Mouse (Mus musculus): ENCODE data around the gene Nmt1. TPM values are rescaled to one million over a fixed set of nuclear protein-coding genes. Genes with fewer than 3 reads are reported as not detected.

Gene Nmt1
- polyA plus RNA-seq, 1 experiment from 2014 or later = 64.7 TPM

- WGBS = 32% methylated on average over 27 of the region's 27 CpGs
- ATAC-seq (ENCODE audit: low read depth) = no peak
These were observed 11.8 kb upstream of the Nmt1 start for GRCm38 (mm10) chr11:103015881-103016825.

GRCm38 (mm10) chr11:103016930-103017329 lies 11.1 kb upstream of the Nmt1 start:
- no peaks in the 10 kb centered on the region for H3K9me3 ChIP-seq (ENCODE audit: control insufficient read depth, low read length)
- 0 out of 2 replicates have a peak, but pooled peaks cover 2% of the 10 kb centered on the region for H3K36me3 ChIP-seq (ENCODE audit: control insufficient read depth, insufficient read depth, low read length)
- peak overlapping the region; percentile 68 for H3K4me3 ChIP-seq (ENCODE audit: low read length)
- peaks cover 16% of the 10 kb centered on the region for H3K4me1 ChIP-seq (replicated peaks; ENCODE audit: control insufficient read depth, insufficient read depth, low read length)
- peak overlapping the region; percentile 74 for H3K4me2 ChIP-seq (ENCODE audit: low read depth, low read length)
- WGBS = under 1% methylated on average over 28 of the region's 41 CpGs
- H3K27ac ChIP-seq (ENCODE audit: low read length) = peak overlapping the region; percentile 77
- no peaks in the 10 kb centered on the region for H3K27me3 ChIP-seq (ENCODE audit: control insufficient read depth, insufficient read depth, low read depth, low read length)
- peak overlapping the region; percentile 81 for H3K9ac ChIP-seq (ENCODE audit: low read length)
- ATAC-seq (ENCODE audit: low read depth) = peak; percentile 98

More at GRCm38 (mm10) chr11:103015881-103016825, 11.8 kb upstream of the Nmt1 start:
- Histone ChIP-seq H3K9me3 (ENCODE audit: control insufficient read depth, low read length) (no peaks in the 10 kb centered on the region), H3K4me1 (replicated peaks; ENCODE audit: control insufficient read depth, insufficient read depth, low read length) (peaks cover 16% of the 10 kb centered on the region), H3K4me3 (ENCODE audit: low read length) (peak overlapping the region; percentile 68), H3K4me2 (ENCODE audit: low read depth, low read length) (peak overlapping the region; percentile 74), H3K27ac (ENCODE audit: low read length) (peak overlapping the region; percentile 77), H3K36me3 (ENCODE audit: control insufficient read depth, insufficient read depth, low read length) (0 out of 2 replicates have a peak, but pooled peaks cover 2% of the 10 kb centered on the region), H3K9ac (ENCODE audit: low read length) (peak overlapping the region; percentile 81), H3K27me3 (ENCODE audit: control insufficient read depth, insufficient read depth, low read depth, low read length) (no peaks in the 10 kb centered on the region)

GRCm38 (mm10) chr11:103017661-103018060 lies 10.3 kb upstream of the Nmt1 start:
- 39% methylated on average over 9 of the region's 9 CpGs for WGBS
- Histone ChIP-seq H3K9ac (ENCODE audit: low read length) (no peak overlapping the region), H3K9me3 (ENCODE audit: control insufficient read depth, low read length) (no peaks in the 10 kb centered on the region), H3K4me3 (ENCODE audit: low read length) (no peak overlapping the region), H3K27ac (ENCODE audit: low read length) (no peak overlapping the region), H3K36me3 (ENCODE audit: control insufficient read depth, insufficient read depth, low read length) (0 out of 2 replicates have a peak, but pooled peaks cover 2% of the 10 kb centered on the region), H3K4me1 (replicated peaks; ENCODE audit: control insufficient read depth, insufficient read depth, low read length) (peaks cover 16% of the 10 kb centered on the region), H3K27me3 (ENCODE audit: control insufficient read depth, insufficient read depth, low read depth, low read length) (no peaks in the 10 kb centered on the region), H3K4me2 (ENCODE audit: low read depth, low read length) (no peak overlapping the region)
- ATAC-seq (ENCODE audit: low read depth) = no peak

DNA sequence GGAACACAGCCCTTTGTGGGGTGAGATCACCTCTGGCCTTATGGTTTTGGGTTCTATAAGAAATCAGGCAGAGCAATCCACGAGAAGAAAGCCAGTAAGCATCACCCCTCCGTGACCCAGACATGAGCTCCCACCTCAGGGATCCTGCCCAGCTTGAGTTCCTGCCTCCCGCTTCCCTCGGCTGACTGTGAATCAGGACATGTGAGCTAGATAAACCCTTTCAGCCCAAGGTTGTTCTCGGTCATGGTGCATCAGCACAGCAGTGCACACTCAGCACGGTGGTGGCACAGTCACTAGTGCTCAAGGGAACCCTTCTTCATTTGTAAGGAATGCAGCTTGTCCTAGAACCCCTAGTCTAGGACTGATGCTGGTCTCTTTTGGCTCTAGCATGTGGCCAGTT lies 9.1 kb upstream of the Nmt1 start:
- Histone ChIP-seq H3K27me3 (ENCODE audit: control insufficient read depth, insufficient read depth, low read depth, low read length) (no peaks in the 10 kb centered on the region), H3K36me3 (ENCODE audit: control insufficient read depth, insufficient read depth, low read length) (no peaks in the 10 kb centered on the region), H3K4me2 (ENCODE audit: low read depth, low read length) (no peak overlapping the region), H3K9ac (ENCODE audit: low read length) (no peak overlapping the region), H3K4me3 (ENCODE audit: low read length) (no peak overlapping the region), H3K9me3 (ENCODE audit: control insufficient read depth, low read length) (no peaks in the 10 kb centered on the region), H3K4me1 (replicated peaks; ENCODE audit: control insufficient read depth, insufficient read depth, low read length) (peaks cover 16% of the 10 kb centered on the region), H3K27ac (ENCODE audit: low read length) (no peak overlapping the region)
- 54% methylated on average over 6 of the region's 6 CpGs for WGBS
- ATAC-seq (ENCODE audit: low read depth) = no peak

GRCm38 (mm10) chr11:103019325-103019724 lies 8.7 kb upstream of the Nmt1 start:
- no peak overlapping the region for H3K4me3 ChIP-seq (ENCODE audit: low read length)
- no peak overlapping the region for H3K27ac ChIP-seq (ENCODE audit: low read length)
- no peak overlapping the region for H3K4me2 ChIP-seq (ENCODE audit: low read depth, low read length)
- no peaks in the 10 kb centered on the region for H3K9me3 ChIP-seq (ENCODE audit: control insufficient read depth, low read length)
- H3K9ac ChIP-seq (ENCODE audit: low read length) = no peak overlapping the region
- WGBS = 78% methylated on average over 7 of the region's 7 CpGs
- no peak for ATAC-seq (ENCODE audit: low read depth)
- peaks cover 16% of the 10 kb centered on the region for H3K4me1 ChIP-seq (replicated peaks; ENCODE audit: control insufficient read depth, insufficient read depth, low read length)
- no peaks in the 10 kb centered on the region for H3K27me3 ChIP-seq (ENCODE audit: control insufficient read depth, insufficient read depth, low read depth, low read length)
- no peaks in the 10 kb centered on the region for H3K36me3 ChIP-seq (ENCODE audit: control insufficient read depth, insufficient read depth, low read length)

DNA sequence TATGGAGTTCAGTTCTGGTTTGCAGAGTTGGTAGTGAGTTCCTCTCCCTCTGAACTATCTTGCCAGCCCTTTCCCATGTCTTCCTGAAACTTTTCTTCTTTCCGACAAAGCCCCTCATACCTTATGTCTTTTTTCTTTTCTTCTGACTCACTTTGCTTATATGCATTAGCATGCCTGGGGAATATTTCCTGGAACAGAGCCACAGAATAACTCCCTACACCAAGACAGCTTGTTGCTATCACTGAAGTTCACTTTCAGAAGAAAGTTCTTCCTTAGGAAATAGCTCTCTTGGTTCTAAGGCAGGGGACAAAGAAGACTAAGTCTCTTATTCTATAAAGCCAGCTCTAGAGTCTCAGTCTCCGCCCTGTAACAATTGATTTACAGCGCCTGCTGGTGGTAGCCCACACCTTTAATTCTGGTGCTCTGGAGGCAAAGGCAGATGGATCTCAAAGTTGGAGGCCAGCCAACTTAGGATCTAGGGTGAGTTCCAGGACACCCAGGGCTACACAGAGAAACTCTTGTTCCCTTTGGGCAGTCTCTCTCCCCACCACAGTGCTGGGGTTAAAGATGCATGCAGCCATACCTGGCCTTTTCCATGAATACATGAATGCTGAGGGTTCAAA lies 7.2 kb upstream of the Nmt1 start:
- Histone ChIP-seq H3K9ac (ENCODE audit: low read length) (no peak overlapping the region), H3K4me1 (replicated peaks; ENCODE audit: control insufficient read depth, insufficient read depth, low read length) (peaks cover 6% of the 10 kb centered on the region), H3K27me3 (ENCODE audit: control insufficient read depth, insufficient read depth, low read depth, low read length) (no peaks in the 10 kb centered on the region), H3K4me3 (ENCODE audit: low read length) (no peak overlapping the region), H3K4me2 (ENCODE audit: low read depth, low read length) (no peak overlapping the region), H3K9me3 (ENCODE audit: control insufficient read depth, low read length) (no peaks in the 10 kb centered on the region), H3K27ac (ENCODE audit: low read length) (no peak overlapping the region), H3K36me3 (ENCODE audit: control insufficient read depth, insufficient read depth, low read length) (no peaks in the 10 kb centered on the region; the same call in 1 of the 2 replicates)
- 66% methylated on average over 3 of the region's 3 CpGs for WGBS
- no peak for ATAC-seq (ENCODE audit: low read depth)

DNA sequence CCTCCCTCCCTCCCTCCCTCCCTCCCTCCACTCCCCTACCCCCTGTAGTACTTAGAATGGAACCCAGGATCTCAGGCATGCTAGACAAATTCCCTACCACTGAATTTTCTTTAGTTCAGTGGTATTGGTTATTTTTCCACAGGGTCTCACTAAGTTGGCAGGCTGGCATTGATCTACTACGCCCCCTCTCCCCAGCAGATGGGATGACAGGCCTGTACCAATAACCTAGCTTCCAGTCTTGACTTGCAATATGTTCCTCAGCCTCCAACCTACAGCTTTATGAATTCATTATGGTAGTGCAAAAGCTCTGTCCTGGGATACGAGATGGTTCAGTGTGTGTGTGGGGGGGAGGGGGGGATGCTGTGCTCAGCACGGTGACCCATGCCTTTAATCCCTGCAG lies 4.0 kb upstream of the Nmt1 start:
- Histone ChIP-seq H3K4me1 (replicated peaks; ENCODE audit: control insufficient read depth, insufficient read depth, low read length) (peaks cover 7% of the 10 kb centered on the region), H3K27me3 (ENCODE audit: control insufficient read depth, insufficient read depth, low read depth, low read length) (no peaks in the 10 kb centered on the region), H3K4me3 (ENCODE audit: low read length) (no peak overlapping the region), H3K9me3 (ENCODE audit: control insufficient read depth, low read length) (no peaks in the 10 kb centered on the region), H3K9ac (ENCODE audit: low read length) (no peak overlapping the region), H3K4me2 (ENCODE audit: low read depth, low read length) (no peak overlapping the region), H3K27ac (ENCODE audit: low read length) (no peak overlapping the region), H3K36me3 (ENCODE audit: control insufficient read depth, insufficient read depth, low read length) (no peaks in the 10 kb centered on the region; the same call in 1 of the 2 replicates)
- no peak for ATAC-seq (ENCODE audit: low read depth)
- WGBS = 91% methylated on average over 3 of the region's 3 CpGs

DNA sequence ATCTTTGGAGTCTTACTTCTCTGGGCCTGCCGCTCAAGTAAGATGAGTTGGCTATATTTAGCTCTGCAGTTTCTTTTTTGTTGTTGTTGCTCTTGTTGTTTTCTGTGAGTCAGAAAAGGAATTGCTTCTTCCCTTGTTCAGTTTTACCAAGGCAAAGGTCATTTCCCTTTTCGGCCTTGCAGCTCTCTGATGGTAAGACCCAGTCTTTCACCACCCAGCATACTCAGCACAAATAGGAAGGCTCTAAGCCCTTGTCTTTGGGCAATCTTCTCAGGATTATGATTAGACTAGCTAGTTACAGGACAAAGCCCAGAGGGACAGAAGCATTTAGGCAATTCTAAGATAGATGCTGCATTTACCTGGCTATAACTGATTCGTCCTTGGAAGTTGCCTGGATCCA lies 1.1 kb upstream of the Nmt1 start:
- 85% methylated on average over 3 of the region's 3 CpGs for WGBS
- Histone ChIP-seq H3K9me3 (ENCODE audit: control insufficient read depth, low read length) (no peaks in the 10 kb centered on the region), H3K4me1 (replicated peaks; ENCODE audit: control insufficient read depth, insufficient read depth, low read length) (peaks cover 11% of the 10 kb centered on the region), H3K4me3 (ENCODE audit: low read length) (no peak overlapping the region), H3K4me2 (ENCODE audit: low read depth, low read length) (peak overlapping the region; percentile 66; the same call in 1 of the 2 replicates), H3K27me3 (ENCODE audit: control insufficient read depth, insufficient read depth, low read depth, low read length) (no peaks in the 10 kb centered on the region), H3K27ac (ENCODE audit: low read length) (no peak overlapping the region), H3K9ac (ENCODE audit: low read length) (no peak overlapping the region), H3K36me3 (ENCODE audit: control insufficient read depth, insufficient read depth, low read length) (no peaks in the 10 kb centered on the region; the same call in 1 of the 2 replicates)
- ATAC-seq (ENCODE audit: low read depth) = no peak

GRCm38 (mm10) chr11:103027570-103028175 lies 317 bp upstream of the Nmt1 start:
- Histone ChIP-seq H3K27ac (ENCODE audit: low read length) (peak overlapping the region; percentile 75), H3K27me3 (ENCODE audit: control insufficient read depth, insufficient read depth, low read depth, low read length) (no peaks in the 10 kb centered on the region), H3K9ac (ENCODE audit: low read length) (peak overlapping the region; percentile 87), H3K4me3 (ENCODE audit: low read length) (peak overlapping the region; percentile 85), H3K36me3 (ENCODE audit: control insufficient read depth, insufficient read depth, low read length) (no peaks in the 10 kb centered on the region; the same call in 1 of the 2 replicates), H3K4me2 (ENCODE audit: low read depth, low read length) (peak overlapping the region; percentile 66), H3K9me3 (ENCODE audit: control insufficient read depth, low read length) (no peaks in the 10 kb centered on the region), H3K4me1 (replicated peaks; ENCODE audit: control insufficient read depth, insufficient read depth, low read length) (peaks cover 11% of the 10 kb centered on the region)
- ATAC-seq (ENCODE audit: low read depth) = peak; percentile 24
- WGBS = 11% methylated on average over 8 of the region's 8 CpGs
